Mouse (Mus musculus) T-helper 1 cell (primary cell): ENCODE data around the gene Adat2.

Source experiments
- in situ Hi-C: fragments of 300-600 bp; cut with MboI, MseI; formaldehyde crosslinking; loops from one replicate; pipeline ENCODE4 v1.15.1; 2025; ENCODE audit warnings: high pct_unique_total_duplicates

Adat2 gene

DNA sequence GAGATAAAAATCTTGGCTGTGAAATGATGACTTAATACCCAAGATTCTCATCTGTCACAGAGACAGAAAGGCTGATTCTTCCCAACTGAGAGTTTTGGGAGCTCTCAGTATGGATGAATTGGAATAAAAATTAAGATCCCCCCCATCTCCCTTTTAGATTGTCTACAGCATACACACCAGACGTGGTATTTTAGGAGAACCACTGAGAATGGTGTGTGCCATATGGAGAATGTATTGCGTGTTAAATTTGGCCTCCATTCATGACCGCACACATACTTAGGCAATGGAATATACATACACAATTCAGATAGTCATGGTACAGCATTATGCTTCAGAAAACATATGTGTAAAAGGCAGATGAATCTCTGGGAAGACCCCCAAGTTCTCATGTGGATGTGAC is 40.8 kb downstream of the Adat2 start:
- in situ Hi-C loops = no loop called here

DNA sequence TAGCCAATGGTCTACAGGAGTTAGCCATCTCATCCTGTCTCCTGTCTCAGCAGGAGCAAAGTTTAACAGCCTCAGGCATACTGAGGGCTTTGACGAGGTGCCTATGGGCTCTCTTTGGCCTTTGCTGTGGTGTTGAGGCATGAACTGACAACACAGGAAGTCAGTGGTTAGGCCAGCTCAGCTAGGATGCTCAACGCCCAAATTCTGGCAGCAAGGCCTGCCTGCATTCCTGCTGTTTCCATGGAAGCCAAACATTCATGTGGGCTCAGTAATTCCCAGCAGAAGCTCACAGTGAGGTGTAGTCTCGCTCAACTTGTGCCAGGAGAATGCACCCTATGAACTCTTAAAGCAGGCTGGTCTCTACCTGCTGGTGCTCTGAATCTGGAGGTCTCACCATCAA is 43.4 kb downstream of the Adat2 start:
- in situ Hi-C loops = no loop called here

DNA sequence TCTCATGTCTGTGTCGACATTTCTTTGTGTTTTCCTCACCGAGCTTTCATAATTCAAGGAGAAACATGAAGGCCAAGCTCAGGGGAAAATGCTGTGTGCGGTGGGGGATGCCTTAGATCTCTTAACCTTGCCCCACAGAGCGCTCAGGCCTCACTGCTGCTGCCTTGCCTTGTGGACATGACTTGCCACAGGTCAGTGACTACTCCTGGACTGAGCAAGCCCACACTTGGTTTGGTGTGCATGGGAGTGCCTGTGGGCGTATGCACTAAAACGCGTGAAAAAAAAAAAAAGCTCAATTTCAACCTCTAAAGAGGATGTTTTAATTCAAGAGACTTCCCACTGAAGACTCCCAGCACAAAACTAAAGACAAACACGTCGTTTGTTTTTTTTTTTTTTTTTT is 44.2 kb downstream of the Adat2 start:
- in situ Hi-C loops = no loop called here

DNA sequence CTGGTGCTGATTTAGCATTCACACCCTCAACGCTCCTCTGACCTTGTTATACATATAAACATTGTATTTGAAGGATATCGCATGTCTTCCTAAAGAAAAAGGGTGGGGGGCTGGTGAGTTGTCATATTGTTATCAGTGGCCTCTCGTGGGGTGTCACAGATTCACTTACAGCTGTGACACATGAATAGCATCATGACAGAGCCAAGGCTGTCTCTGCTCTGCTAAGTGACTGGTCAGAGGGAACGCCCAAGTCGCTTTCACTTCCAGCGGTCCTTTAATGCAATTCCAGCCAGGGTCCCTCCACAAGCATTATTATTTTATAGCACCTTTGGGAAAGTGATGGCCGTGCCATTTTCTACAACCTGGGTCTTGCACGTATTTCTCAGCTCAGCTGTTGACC is 44.8 kb downstream of the Adat2 start:
- in situ Hi-C loops = no loop called here

DNA sequence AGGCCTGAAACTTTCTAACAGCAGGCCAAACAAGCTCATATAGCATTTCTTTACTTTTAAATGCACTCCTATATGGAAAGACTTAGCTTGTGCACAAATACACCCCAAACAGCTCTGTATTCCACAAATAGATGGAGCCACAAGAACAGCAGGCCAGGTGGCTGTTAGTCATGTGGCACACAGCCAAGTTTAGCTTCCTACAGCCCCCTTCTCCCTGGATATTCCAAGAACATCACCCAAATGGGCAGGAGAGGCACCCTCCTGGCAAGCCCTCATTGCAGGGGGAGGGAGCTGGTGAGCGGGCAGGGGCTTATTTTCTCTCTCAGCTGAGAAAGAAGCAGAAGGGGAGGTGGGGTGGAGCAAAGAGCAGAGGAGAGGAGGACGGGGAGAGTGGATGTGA is 48.2 kb downstream of the Adat2 start:
- in situ Hi-C loops = no loop called here
